Mouse (Mus musculus) brown adipose tissue, adult 24 weeks (tissue): ENCODE data around the gene Fbxl13. TPM values are rescaled to one million over a fixed set of nuclear protein-coding genes. Genes with fewer than 3 reads are reported as not detected.

ENCODE experiments used
- H3K27ac ChIP-seq: fragments of 200-500 bp; replicated peaks from 2 replicates; pipeline ENCODE4 v1.5.1; 2012; ENCODE audit warnings: low read depth, mild to moderate bottlenecking, low read length
- H3K4me1 ChIP-seq: fragments of 200-500 bp; 2 replicates; pipeline ENCODE4 v1.6.1; 2012; ENCODE audit warnings: low read length, mixed read lengths; ENCODE audit not compliant: control insufficient read depth, insufficient read depth, insufficient read length
- H3K4me3 ChIP-seq: fragments of 200-500 bp; 2 replicates; pipeline ENCODE4 v1.5.1; 2012; ENCODE audit warnings: low read depth, mild to moderate bottlenecking, low read length, moderate library complexity; ENCODE audit not compliant: insufficient read depth
- polyA plus RNA-seq: library from polyadenylated mRNA; stranded (reverse); fragments of >200 nt; gene quantifications from 2 replicates; pipeline ENCODE4 v1.2.4, GENCODE M21; 2012; ENCODE audit not compliant: missing spikeins, insufficient read depth, insufficient read length

The Fbxl13 gene
- polyA plus RNA-seq, 1 experiment, result not detected

GRCm38 (mm10) chr5:21529110-21529720 lies 116.2 kb downstream of the Fbxl13 start:
- H3K27ac ChIP-seq, result no peak overlapping the region
- no peak overlapping the region for H3K4me3 ChIP-seq
- no peaks in the 10 kb centered on the region for H3K4me1 ChIP-seq

- H3K27ac ChIP-seq, result 0 out of 2 replicates have a peak overlapping the region, but pooled peaks have one; percentile 8
- H3K4me3 ChIP-seq, result no peak overlapping the region
- H3K4me1 ChIP-seq, result no peaks in the 10 kb centered on the region
These were observed 117.2 kb downstream of the Fbxl13 start for GRCm38 (mm10) chr5:21528068-21528842.

- no peaks in the 10 kb centered on the region for H3K4me1 ChIP-seq
- 0 out of 2 replicates have a peak overlapping the region, but pooled peaks have one; percentile 20 for H3K27ac ChIP-seq
- no peak overlapping the region for H3K4me3 ChIP-seq
These were observed 117.9 kb downstream of the Fbxl13 start for GRCm38 (mm10) chr5:21527488-21527911.

- Histone ChIP-seq H3K27ac (0 out of 2 replicates have a peak overlapping the region, but pooled peaks have one; percentile 20), H3K4me3 (no peak overlapping the region), H3K4me1 (no peaks in the 10 kb centered on the region)
These were observed 118.5 kb downstream of the Fbxl13 start for GRCm38 (mm10) chr5:21526835-21527485.

- no peak overlapping the region for H3K4me3 ChIP-seq
- H3K4me1 ChIP-seq, result no peaks in the 10 kb centered on the region; the same call in 1 of the 2 replicates
- H3K27ac ChIP-seq, result no peak overlapping the region
These were observed 126.3 kb downstream of the Fbxl13 start for GRCm38 (mm10) chr5:21519166-21519565.

- H3K4me1 ChIP-seq, result no peaks in the 10 kb centered on the region; the same call in 1 of the 2 replicates
- H3K27ac ChIP-seq, result no peak overlapping the region
- no peak overlapping the region for H3K4me3 ChIP-seq
These were observed 127.2 kb downstream of the Fbxl13 start for GRCm38 (mm10) chr5:21518207-21518606.

GRCm38 (mm10) chr5:21517562-21517961 lies 127.9 kb downstream of the Fbxl13 start:
- H3K4me3 ChIP-seq, result no peak overlapping the region
- H3K27ac ChIP-seq, result no peak overlapping the region
- H3K4me1 ChIP-seq, result no peaks in the 10 kb centered on the region; the same call in 1 of the 2 replicates

- Histone ChIP-seq H3K27ac (no peak overlapping the region), H3K4me3 (no peak overlapping the region), H3K4me1 (no peaks in the 10 kb centered on the region)
These were observed 132.1 kb downstream of the Fbxl13 start for GRCm38 (mm10) chr5:21513363-21513762.

GRCm38 (mm10) chr5:21509801-21510200 lies 135.6 kb downstream of the Fbxl13 start:
- no peak overlapping the region for H3K4me3 ChIP-seq
- no peaks in the 10 kb centered on the region for H3K4me1 ChIP-seq
- H3K27ac ChIP-seq, result no peak overlapping the region

GRCm38 (mm10) chr5:21506887-21507286 lies 138.5 kb downstream of the Fbxl13 start:
- no peak overlapping the region for H3K27ac ChIP-seq
- no peaks in the 10 kb centered on the region for H3K4me1 ChIP-seq
- no peak overlapping the region for H3K4me3 ChIP-seq

GRCm38 (mm10) chr5:21505159-21505558 lies 140.3 kb downstream of the Fbxl13 start:
- H3K4me3 ChIP-seq, result no peak overlapping the region
- no peak overlapping the region for H3K27ac ChIP-seq
- H3K4me1 ChIP-seq, result no peaks in the 10 kb centered on the region

- Histone ChIP-seq H3K4me3 (no peak overlapping the region), H3K4me1 (no peaks in the 10 kb centered on the region), H3K27ac (no peak overlapping the region)
These were observed 142.4 kb downstream of the Fbxl13 start for GRCm38 (mm10) chr5:21502936-21503610.

- no peaks in the 10 kb centered on the region for H3K4me1 ChIP-seq
- no peak overlapping the region for H3K27ac ChIP-seq
- H3K4me3 ChIP-seq, result no peak overlapping the region
These were observed 144.5 kb downstream of the Fbxl13 start for GRCm38 (mm10) chr5:21500941-21501340.

- Histone ChIP-seq H3K4me1 (no peaks in the 10 kb centered on the region), H3K4me3 (no peak overlapping the region), H3K27ac (no peak overlapping the region)
These were observed 145.3 kb downstream of the Fbxl13 start for GRCm38 (mm10) chr5:21500133-21500532.

- H3K27ac ChIP-seq, result no peak overlapping the region
- no peak overlapping the region for H3K4me3 ChIP-seq
These were observed 146.5 kb downstream of the Fbxl13 start for GRCm38 (mm10) chr5:21498925-21499324.

More at GRCm38 (mm10) chr5:21498925-21499324, 146.5 kb downstream of the Fbxl13 start:
- no peaks in the 10 kb centered on the region for H3K4me1 ChIP-seq
